Mouse (Mus musculus) midbrain, postnatal 0 days (tissue): ENCODE data around the gene Apbb1ip. TPM values are rescaled to one million over a fixed set of nuclear protein-coding genes. Genes with fewer than 3 reads are reported as not detected.
A peak's percentile ranks its signal among the peaks of the same experiment; 100 is the strongest.

Source experiments
- ATAC-seq: fragments of 200-750 bp; cut with Nextera tagmentation; 2 replicates; pipeline ENCODE4 v1.8.0; 2017; ENCODE audit warnings: moderate number of reproducible peaks, mild to moderate bottlenecking, moderate TSS enrichment, moderate library complexity; ENCODE audit not compliant: low FRiP score
- DNase-seq: peaks from one replicate; pipeline ENCODE4 v3.0.0-alpha.2; 2015; ENCODE audit warnings: low spot score
- H3K27ac ChIP-seq: fragments of 300-500 bp; sonication (generic); 2 replicates; pipeline ENCODE4 v1.5.1; 2014; ENCODE audit warnings: low read depth, mild to moderate bottlenecking, low read length, mixed read lengths
- H3K27me3 ChIP-seq: fragments of 300-500 bp; sonication (generic); 2 replicates; pipeline ENCODE4 v1.6.1; 2014; ENCODE audit warnings: low read length, control low read depth, mixed read lengths; ENCODE audit not compliant: insufficient read depth
- H3K36me3 ChIP-seq: fragments of 300-500 bp; sonication (generic); 2 replicates; pipeline ENCODE4 v1.6.1; 2014; ENCODE audit warnings: low read length, control low read depth, mixed read lengths; ENCODE audit not compliant: insufficient read depth
- H3K4me1 ChIP-seq: fragments of 300-500 bp; sonication (generic); 2 replicates; pipeline ENCODE4 v1.6.1; 2014; ENCODE audit warnings: mild to moderate bottlenecking, control low read depth, antibody characterized with exemption, low read length, mixed read lengths; ENCODE audit not compliant: insufficient read depth
- H3K4me2 ChIP-seq: fragments of 300-500 bp; sonication (generic); 2 replicates; pipeline ENCODE4 v1.6.1; 2014; ENCODE audit warnings: low read depth, mild to moderate bottlenecking, low read length, mixed read lengths; ENCODE audit not compliant: poor library complexity, severe bottlenecking
- H3K4me3 ChIP-seq: fragments of 300-500 bp; sonication (generic); 2 replicates; pipeline ENCODE4 v1.5.1; 2014; ENCODE audit warnings: low read depth, mild to moderate bottlenecking, low read length, moderate library complexity
- H3K9ac ChIP-seq: fragments of 300-500 bp; sonication (generic); replicated peaks from 2 replicates; pipeline ENCODE4 v1.6.1; 2014; ENCODE audit warnings: mild to moderate bottlenecking, low read length, moderate library complexity, mixed read lengths; ENCODE audit not compliant: poor library complexity, severe bottlenecking
- H3K9me3 ChIP-seq: fragments of 300-500 bp; sonication (generic); 2 replicates; pipeline ENCODE4 v1.6.1; 2016; ENCODE audit warnings: low read length, control low read depth
- CTCF ChIP-seq: IDR thresholded peaks from 2 replicates; pipeline ENCODE4 v1.5.1; 2016; ENCODE audit warnings: antibody characterized with exemption, mild to moderate bottlenecking
- WGBS: fragments of 180-500 bp; shearing (Covaris S2); extraction: QIAGEN DNeasy Blood & Tissue Kit; methylation state at CpG from one replicate; pipeline ENCODE4 v1.1.7; 2014; 5-methylcytosine and 5-hydroxymethylcytosine counted together
- polyA plus RNA-seq: library from polyadenylated mRNA; unstranded; fragments of >200 nt; fragmentation: Nextera tagmentation; extraction: Ambion mirVana; gene quantifications from 2 replicates; pipeline ENCODE4 v1.2.1, GENCODE M21; 2015
- total RNA-seq: library from RNA; depleted of rRNA; stranded (reverse); fragments of >200 nt; gene quantifications from 2 replicates; pipeline ENCODE4 v1.2.3, GENCODE M21; 2014

Gene Apbb1ip
- total and polyA plus RNA-seq, 2 experiments from 2014 or later: 1.0 to 1.4 TPM

DNA sequence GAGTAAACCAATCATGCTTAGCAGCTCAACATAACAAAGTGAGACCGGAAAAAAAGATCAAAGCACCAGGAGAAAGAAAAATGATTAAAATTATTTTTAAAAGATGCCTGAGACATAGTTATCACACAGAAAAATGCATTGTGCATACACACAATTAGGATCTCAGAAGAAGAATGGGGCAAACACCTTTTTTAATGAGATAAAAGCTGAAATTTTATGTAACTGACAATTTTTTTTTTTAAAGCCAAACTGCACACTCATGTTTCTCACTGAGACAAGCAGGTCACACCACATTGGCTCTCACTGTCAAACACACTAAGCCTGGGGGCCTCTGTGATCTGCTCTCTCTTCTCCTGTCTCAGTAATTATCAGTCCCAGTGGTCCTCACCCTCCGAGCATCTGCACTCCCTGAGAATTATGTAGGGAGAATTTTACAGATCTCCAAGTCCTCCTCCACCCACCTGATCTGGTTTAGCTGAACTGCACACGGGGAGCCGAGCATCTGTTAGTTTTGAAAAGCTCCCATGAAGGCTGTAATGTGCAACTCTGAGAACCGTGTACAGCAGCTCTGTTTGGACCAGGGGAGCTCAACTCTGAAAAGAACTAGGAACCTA lies 9.0 kb upstream of the Apbb1ip start:
- H3K27me3 ChIP-seq: no peaks in the 10 kb centered on the region
- H3K4me3 ChIP-seq: no peak overlapping the region
- no peaks in the 10 kb centered on the region for H3K36me3 ChIP-seq
- H3K9me3 ChIP-seq: no peaks in the 10 kb centered on the region
- no peaks in the 10 kb centered on the region for H3K4me1 ChIP-seq
- no peak for TF ChIP-seq CTCF
- DNase-seq (no peak), ATAC-seq (peak; percentile 66; the same call in 1 of the 2 replicates)
- no peak overlapping the region for H3K4me2 ChIP-seq
- H3K27ac ChIP-seq: no peak overlapping the region
- H3K9ac ChIP-seq: no peak overlapping the region
- 44% methylated on average over 5 of the region's 5 CpGs for WGBS

DNA sequence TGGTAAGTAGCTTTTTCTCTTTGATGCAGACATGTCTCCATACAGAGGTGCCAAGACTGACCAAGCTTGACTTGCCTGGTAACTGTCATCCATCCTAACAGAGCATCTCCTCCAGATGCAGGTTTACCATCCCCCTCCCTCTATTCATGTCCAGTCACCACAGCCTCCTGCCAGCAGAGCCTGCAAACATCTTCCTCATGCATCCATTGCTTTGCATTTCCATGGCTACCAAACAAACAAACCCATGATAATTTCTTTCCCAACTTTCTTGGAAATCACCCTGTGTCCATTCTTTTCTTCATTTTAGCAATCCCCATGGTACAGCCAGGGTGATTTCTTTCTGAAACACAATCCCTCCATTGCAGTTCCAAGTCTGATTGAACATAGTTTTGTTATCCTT lies 2.6 kb upstream of the Apbb1ip start:
- Histone ChIP-seq H3K4me3 (no peak overlapping the region), H3K4me1 (peaks cover 8% of the 10 kb centered on the region; the same call in 1 of the 2 replicates), H3K27me3 (no peaks in the 10 kb centered on the region), H3K9ac (no peak overlapping the region), H3K9me3 (no peaks in the 10 kb centered on the region), H3K4me2 (no peak overlapping the region), H3K27ac (no peak overlapping the region), H3K36me3 (no peaks in the 10 kb centered on the region)
- ATAC-seq: no peak
- no peak for TF ChIP-seq CTCF
- no peak for DNase-seq

DNA sequence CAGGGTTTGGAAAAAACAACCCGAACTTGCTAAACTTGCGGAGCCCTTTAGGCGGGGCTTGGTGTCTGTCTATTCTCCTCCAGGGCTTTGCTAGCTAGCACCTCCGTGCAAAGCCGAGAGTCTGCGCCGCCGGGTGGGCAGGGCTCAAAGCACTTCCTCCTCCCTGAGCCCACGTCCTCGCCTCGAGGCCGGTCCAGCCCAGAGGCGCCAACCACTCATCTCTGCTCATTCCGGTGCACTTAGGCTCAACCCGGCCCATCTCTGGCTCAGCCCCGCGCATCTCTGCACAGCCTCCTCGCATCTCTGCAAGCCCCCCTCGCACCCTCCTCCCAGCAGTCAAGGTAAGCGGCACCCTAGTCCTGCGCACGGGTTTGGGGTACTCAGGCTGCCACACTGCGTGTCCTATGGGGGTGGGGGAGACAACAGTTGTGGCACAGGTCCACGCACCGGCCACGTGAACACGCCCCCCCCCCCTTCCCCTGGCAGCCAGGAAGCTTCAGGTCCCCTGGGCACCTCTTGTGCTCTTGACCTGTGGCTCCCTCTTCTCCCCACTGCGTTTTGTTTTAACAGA lies 372 bp downstream of the Apbb1ip start:
- no peak overlapping the region for H3K27ac ChIP-seq
- peak overlapping the region; percentile 47 for H3K4me3 ChIP-seq
- ATAC-seq (peak; percentile 79), DNase-seq (peak; percentile 30)
- peaks cover 8% of the 10 kb centered on the region; the same call in 1 of the 2 replicates for H3K4me1 ChIP-seq
- peak overlapping the region; percentile 96 for H3K4me2 ChIP-seq
- TF ChIP-seq CTCF: no peak
- H3K36me3 ChIP-seq: no peaks in the 10 kb centered on the region
- H3K9ac ChIP-seq: peak overlapping the region; percentile 52
- H3K9me3 ChIP-seq: no peaks in the 10 kb centered on the region
- 1% methylated on average over 28 of the region's 28 CpGs for WGBS
- H3K27me3 ChIP-seq: no peaks in the 10 kb centered on the region

DNA sequence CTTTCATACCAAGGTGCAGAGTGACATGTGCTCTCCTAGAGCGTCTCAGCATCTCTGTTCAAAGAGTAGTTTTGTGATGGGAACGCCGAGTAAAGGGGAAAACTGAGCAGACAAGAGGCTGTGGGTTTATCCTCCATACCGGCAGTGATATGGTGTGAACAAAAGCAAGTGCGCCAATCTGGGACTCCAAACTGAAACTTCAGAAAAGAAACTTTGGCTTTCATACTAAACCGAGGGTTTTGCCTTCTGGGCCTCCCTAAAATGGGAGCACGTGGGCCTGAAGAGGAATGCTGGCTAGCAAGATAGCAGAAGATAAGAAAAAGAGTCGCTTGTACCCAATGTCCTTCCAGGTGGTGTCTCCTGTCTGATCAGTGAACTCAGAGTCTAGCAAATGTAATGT lies 1.3 kb downstream of the Apbb1ip start:
- 49% methylated on average over 8 of the region's 8 CpGs for WGBS
- H3K27me3 ChIP-seq: no peaks in the 10 kb centered on the region
- no peak overlapping the region for H3K27ac ChIP-seq
- no peak overlapping the region for H3K4me2 ChIP-seq
- H3K9me3 ChIP-seq: no peaks in the 10 kb centered on the region
- TF ChIP-seq CTCF: no peak
- no peak overlapping the region for H3K4me3 ChIP-seq
- H3K9ac ChIP-seq: no peak overlapping the region
- DNase-seq (no peak), ATAC-seq (no peak)
- H3K4me1 ChIP-seq: peaks cover 8% of the 10 kb centered on the region; the same call in 1 of the 2 replicates
- H3K36me3 ChIP-seq: no peaks in the 10 kb centered on the region

DNA sequence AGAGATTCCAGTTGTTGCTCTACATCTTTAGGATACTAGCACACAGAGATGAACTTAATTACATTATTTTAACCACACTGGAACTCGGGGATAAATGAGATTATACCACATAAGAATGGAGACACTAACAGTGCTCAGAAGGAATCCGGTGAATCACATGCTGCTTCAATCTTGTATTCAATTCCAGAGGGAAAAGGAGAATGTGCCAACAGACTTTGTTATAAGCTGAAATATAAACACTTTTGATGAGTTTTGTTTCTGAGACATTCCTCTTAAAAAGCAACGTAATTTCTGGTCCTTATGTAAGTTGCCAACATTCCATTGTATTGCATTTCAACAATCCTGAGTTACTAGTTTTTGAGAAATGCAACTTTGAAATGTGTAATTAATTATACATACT lies 1.8 kb downstream of the Apbb1ip start:
- H3K27me3 ChIP-seq: no peaks in the 10 kb centered on the region
- no peak for ATAC-seq
- WGBS: 43% methylated on average over 3 of the region's 3 CpGs

DNA sequence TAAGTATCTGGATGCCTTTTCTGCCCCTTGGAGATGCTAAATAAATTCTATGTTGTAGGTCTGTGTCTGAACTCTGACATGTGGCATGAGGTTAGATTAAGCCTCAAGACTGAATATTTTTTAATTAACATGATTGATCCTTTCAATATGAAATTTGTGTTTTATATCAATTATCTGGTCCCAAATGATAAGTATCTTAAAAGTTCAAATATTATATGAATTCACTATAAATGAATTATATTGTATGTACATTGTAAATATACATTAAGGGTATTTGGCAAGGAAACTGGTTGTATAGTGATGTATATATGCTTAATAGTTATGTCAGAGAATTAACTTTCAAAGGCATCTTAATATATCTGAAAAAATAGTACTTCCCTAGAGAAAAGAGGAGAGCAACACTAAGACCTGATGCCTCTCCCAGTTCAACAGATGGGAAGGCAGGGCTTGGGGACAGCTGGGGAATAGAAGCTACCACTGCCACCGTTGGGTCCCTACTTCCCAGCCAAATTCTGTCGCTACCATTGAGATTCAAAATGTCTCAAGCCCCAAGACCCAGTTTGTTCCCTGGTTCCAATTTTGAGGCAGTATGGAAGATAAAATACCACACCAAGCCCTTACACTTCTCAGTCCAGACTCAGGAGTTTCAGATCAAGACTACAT lies 2.8 kb downstream of the Apbb1ip start:
- H3K4me2 ChIP-seq: no peak overlapping the region
- H3K27ac ChIP-seq: no peak overlapping the region
- ATAC-seq (no peak), DNase-seq (no peak)
- no peak overlapping the region for H3K4me3 ChIP-seq
- H3K36me3 ChIP-seq: no peaks in the 10 kb centered on the region
- no peak overlapping the region for H3K9ac ChIP-seq
- peaks cover 8% of the 10 kb centered on the region; the same call in 1 of the 2 replicates for H3K4me1 ChIP-seq
- whole genome bisulfite sequencing: 76% methylated on average over 2 of the region's 2 CpGs
- no peak for TF ChIP-seq CTCF
- no peaks in the 10 kb centered on the region for H3K27me3 ChIP-seq
- H3K9me3 ChIP-seq: no peaks in the 10 kb centered on the region

More for the DNA sequence above, 1.8 kb downstream of the Apbb1ip start:
- Histone ChIP-seq H3K4me3 (no peak overlapping the region), H3K9ac (no peak overlapping the region), H3K4me1 (peaks cover 8% of the 10 kb centered on the region; the same call in 1 of the 2 replicates), H3K27ac (no peak overlapping the region), H3K36me3 (no peaks in the 10 kb centered on the region), H3K4me2 (no peak overlapping the region), H3K9me3 (no peaks in the 10 kb centered on the region)
- no peak for DNase-seq
- no peak for TF ChIP-seq CTCF
